Mouse (Mus musculus): ENCODE results near the gene Col5a1. TPM values are rescaled to one million over a fixed set of nuclear protein-coding genes. Genes with fewer than 3 reads are reported as not detected.

The Col5a1 gene
- polyA plus RNA-seq, 1 experiment from 2014 or later = 20.9 TPM

GRCm38 (mm10) chr2:27934269-27934668 is 48.0 kb downstream of the Col5a1 start:
- ATAC-seq (replicated peaks; ENCODE audit: low FRiP score) (no peak), DNase-seq (ENCODE audit: low spot score) (peak; percentile 60)
- Histone ChIP-seq H3K9me3 (ENCODE audit: control insufficient read depth, low read length) (no peaks in the 10 kb centered on the region), H3K9ac (ENCODE audit: low read length) (no peak overlapping the region), H3K4me3 (ENCODE audit: low read depth, low read length) (no peak overlapping the region), H3K36me3 (ENCODE audit: control insufficient read depth, insufficient read depth, low read length) (no peaks in the 10 kb centered on the region), H3K27ac (ENCODE audit: low read depth, low read length) (no peak overlapping the region), H3K4me1 (replicated peaks; ENCODE audit: control insufficient read depth, insufficient read depth, low read length) (no peaks in the 10 kb centered on the region; the same call in 1 of the 2 replicates), H3K27me3 (ENCODE audit: control insufficient read depth, insufficient read depth, low read length) (no peaks in the 10 kb centered on the region), H3K4me2 (ENCODE audit: low read depth, low read length, severe bottlenecking) (no peak overlapping the region)
- 74% methylated on average over 11 of the region's 11 CpGs for WGBS

- no peak overlapping the region for H3K27ac ChIP-seq (ENCODE audit: low read depth, low read length)
- no peak for DNase-seq (ENCODE audit: low spot score)
- H3K27me3 ChIP-seq (ENCODE audit: control insufficient read depth, insufficient read depth, low read length) = no peaks in the 10 kb centered on the region
- no peaks in the 10 kb centered on the region for H3K9me3 ChIP-seq (ENCODE audit: control insufficient read depth, low read length)
- ATAC-seq (replicated peaks; ENCODE audit: low FRiP score) = no peak
- no peaks in the 10 kb centered on the region for H3K36me3 ChIP-seq (ENCODE audit: control insufficient read depth, insufficient read depth, low read length)
- no peak overlapping the region for H3K4me2 ChIP-seq (ENCODE audit: low read depth, low read length, severe bottlenecking)
- no peak overlapping the region for H3K9ac ChIP-seq (ENCODE audit: low read length)
- WGBS = 89% methylated on average over 9 of the region's 9 CpGs
- no peak overlapping the region for H3K4me3 ChIP-seq (ENCODE audit: low read depth, low read length)
- H3K4me1 ChIP-seq (replicated peaks; ENCODE audit: control insufficient read depth, insufficient read depth, low read length) = no peaks in the 10 kb centered on the region; the same call in 1 of the 2 replicates
Measured at GRCm38 (mm10) chr2:27934831-27935230, 48.6 kb downstream of the Col5a1 start.

GRCm38 (mm10) chr2:27935441-27935840 is 49.2 kb downstream of the Col5a1 start:
- Histone ChIP-seq H3K4me1 (replicated peaks; ENCODE audit: control insufficient read depth, insufficient read depth, low read length) (no peaks in the 10 kb centered on the region; the same call in 1 of the 2 replicates), H3K9me3 (ENCODE audit: control insufficient read depth, low read length) (no peaks in the 10 kb centered on the region), H3K36me3 (ENCODE audit: control insufficient read depth, insufficient read depth, low read length) (no peaks in the 10 kb centered on the region), H3K9ac (ENCODE audit: low read length) (no peak overlapping the region), H3K27me3 (ENCODE audit: control insufficient read depth, insufficient read depth, low read length) (no peaks in the 10 kb centered on the region), H3K4me3 (ENCODE audit: low read depth, low read length) (no peak overlapping the region), H3K4me2 (ENCODE audit: low read depth, low read length, severe bottlenecking) (no peak overlapping the region), H3K27ac (ENCODE audit: low read depth, low read length) (no peak overlapping the region)
- DNase-seq (ENCODE audit: low spot score) (no peak), ATAC-seq (replicated peaks; ENCODE audit: low FRiP score) (no peak)
- 93% methylated on average over 2 of the region's 2 CpGs for WGBS

GRCm38 (mm10) chr2:27936607-27937191 is 50.5 kb downstream of the Col5a1 start:
- no peak for DNase-seq (ENCODE audit: low spot score)
- ATAC-seq (replicated peaks; ENCODE audit: low FRiP score) = no peak
- H3K4me2 ChIP-seq (ENCODE audit: low read depth, low read length, severe bottlenecking) = no peak overlapping the region

GRCm38 (mm10) chr2:27939433-27939832 is 53.2 kb downstream of the Col5a1 start:
- no peaks in the 10 kb centered on the region for H3K9me3 ChIP-seq (ENCODE audit: control insufficient read depth, low read length)
- H3K27ac ChIP-seq (ENCODE audit: low read depth, low read length) = no peak overlapping the region
- no peaks in the 10 kb centered on the region for H3K36me3 ChIP-seq (ENCODE audit: control insufficient read depth, insufficient read depth, low read length)
- no peak for DNase-seq (ENCODE audit: low spot score)
- H3K4me1 ChIP-seq (replicated peaks; ENCODE audit: control insufficient read depth, insufficient read depth, low read length) = no peaks in the 10 kb centered on the region
- WGBS = 96% methylated on average over 4 of the region's 4 CpGs
- ATAC-seq (replicated peaks; ENCODE audit: low FRiP score) = no peak
- no peak overlapping the region for H3K4me2 ChIP-seq (ENCODE audit: low read depth, low read length, severe bottlenecking)
- H3K4me3 ChIP-seq (ENCODE audit: low read depth, low read length) = no peak overlapping the region
- no peak overlapping the region for H3K9ac ChIP-seq (ENCODE audit: low read length)
- no peaks in the 10 kb centered on the region for H3K27me3 ChIP-seq (ENCODE audit: control insufficient read depth, insufficient read depth, low read length)

More at GRCm38 (mm10) chr2:27936607-27937191, 50.5 kb downstream of the Col5a1 start:
- WGBS = 83% methylated on average over 9 of the region's 9 CpGs
- H3K9me3 ChIP-seq (ENCODE audit: control insufficient read depth, low read length) = no peaks in the 10 kb centered on the region
- H3K36me3 ChIP-seq (ENCODE audit: control insufficient read depth, insufficient read depth, low read length) = no peaks in the 10 kb centered on the region
- no peak overlapping the region for H3K9ac ChIP-seq (ENCODE audit: low read length)
- no peaks in the 10 kb centered on the region for H3K27me3 ChIP-seq (ENCODE audit: control insufficient read depth, insufficient read depth, low read length)
- no peaks in the 10 kb centered on the region; the same call in 1 of the 2 replicates for H3K4me1 ChIP-seq (replicated peaks; ENCODE audit: control insufficient read depth, insufficient read depth, low read length)
- no peak overlapping the region for H3K4me3 ChIP-seq (ENCODE audit: low read depth, low read length)
- H3K27ac ChIP-seq (ENCODE audit: low read depth, low read length) = no peak overlapping the region

- ATAC-seq (replicated peaks; ENCODE audit: low FRiP score) (no peak), DNase-seq (ENCODE audit: low spot score) (no peak)
- Histone ChIP-seq H3K4me3 (ENCODE audit: low read depth, low read length) (no peak overlapping the region), H3K9me3 (ENCODE audit: control insufficient read depth, low read length) (no peaks in the 10 kb centered on the region), H3K9ac (ENCODE audit: low read length) (no peak overlapping the region), H3K27me3 (ENCODE audit: control insufficient read depth, insufficient read depth, low read length) (no peaks in the 10 kb centered on the region), H3K36me3 (ENCODE audit: control insufficient read depth, insufficient read depth, low read length) (no peaks in the 10 kb centered on the region), H3K4me1 (replicated peaks; ENCODE audit: control insufficient read depth, insufficient read depth, low read length) (no peaks in the 10 kb centered on the region), H3K4me2 (ENCODE audit: low read depth, low read length, severe bottlenecking) (no peak overlapping the region), H3K27ac (ENCODE audit: low read depth, low read length) (no peak overlapping the region)
- 84% methylated on average over 12 of the region's 12 CpGs for WGBS
Measured at GRCm38 (mm10) chr2:27940144-27940543, 53.9 kb downstream of the Col5a1 start.

GRCm38 (mm10) chr2:27947252-27947651 is 61.0 kb downstream of the Col5a1 start:
- Histone ChIP-seq H3K9me3 (ENCODE audit: control insufficient read depth, low read length) (no peaks in the 10 kb centered on the region), H3K27me3 (ENCODE audit: control insufficient read depth, insufficient read depth, low read length) (no peaks in the 10 kb centered on the region), H3K36me3 (ENCODE audit: control insufficient read depth, insufficient read depth, low read length) (no peaks in the 10 kb centered on the region), H3K4me1 (replicated peaks; ENCODE audit: control insufficient read depth, insufficient read depth, low read length) (no peaks in the 10 kb centered on the region), H3K27ac (ENCODE audit: low read depth, low read length) (no peak overlapping the region), H3K9ac (ENCODE audit: low read length) (0 out of 2 replicates have a peak overlapping the region, but pooled peaks have one; percentile 12), H3K4me2 (ENCODE audit: low read depth, low read length, severe bottlenecking) (no peak overlapping the region), H3K4me3 (ENCODE audit: low read depth, low read length) (no peak overlapping the region)
- 94% methylated on average over 4 of the region's 4 CpGs for WGBS
- ATAC-seq (replicated peaks; ENCODE audit: low FRiP score) (no peak), DNase-seq (ENCODE audit: low spot score) (no peak)

- ATAC-seq (replicated peaks; ENCODE audit: low FRiP score) (no peak), DNase-seq (ENCODE audit: low spot score) (no peak)
- no peaks in the 10 kb centered on the region for H3K36me3 ChIP-seq (ENCODE audit: control insufficient read depth, insufficient read depth, low read length)
- no peak overlapping the region for H3K4me2 ChIP-seq (ENCODE audit: low read depth, low read length, severe bottlenecking)
- H3K4me1 ChIP-seq (replicated peaks; ENCODE audit: control insufficient read depth, insufficient read depth, low read length) = no peaks in the 10 kb centered on the region
- 86% methylated on average over 5 of the region's 5 CpGs for WGBS
- no peak overlapping the region for H3K27ac ChIP-seq (ENCODE audit: low read depth, low read length)
- H3K9me3 ChIP-seq (ENCODE audit: control insufficient read depth, low read length) = no peaks in the 10 kb centered on the region
- H3K9ac ChIP-seq (ENCODE audit: low read length) = no peak overlapping the region
- H3K4me3 ChIP-seq (ENCODE audit: low read depth, low read length) = no peak overlapping the region
- no peaks in the 10 kb centered on the region for H3K27me3 ChIP-seq (ENCODE audit: control insufficient read depth, insufficient read depth, low read length)
Measured at GRCm38 (mm10) chr2:27947917-27948316, 61.7 kb downstream of the Col5a1 start.

GRCm38 (mm10) chr2:27953866-27954265 is 67.6 kb downstream of the Col5a1 start:
- Histone ChIP-seq H3K27ac (ENCODE audit: low read depth, low read length) (no peak overlapping the region), H3K9ac (ENCODE audit: low read length) (no peak overlapping the region), H3K4me2 (ENCODE audit: low read depth, low read length, severe bottlenecking) (no peak overlapping the region), H3K27me3 (ENCODE audit: control insufficient read depth, insufficient read depth, low read length) (no peaks in the 10 kb centered on the region), H3K9me3 (ENCODE audit: control insufficient read depth, low read length) (no peaks in the 10 kb centered on the region), H3K4me3 (ENCODE audit: low read depth, low read length) (no peak overlapping the region), H3K36me3 (ENCODE audit: control insufficient read depth, insufficient read depth, low read length) (no peaks in the 10 kb centered on the region), H3K4me1 (replicated peaks; ENCODE audit: control insufficient read depth, insufficient read depth, low read length) (peaks cover 8% of the 10 kb centered on the region; the same call in 1 of the 2 replicates)
- ATAC-seq (replicated peaks; ENCODE audit: low FRiP score) = no peak
- no peak for DNase-seq (ENCODE audit: low spot score)
- 90% methylated on average over 3 of the region's 3 CpGs for WGBS

Data from forebrain, embryonic 11.5 days (tissue).